In genomic region chr8:127064361-127065112, GRCm38 (mm10) we compare ENCODE assay signal across 9 mouse cellular contexts. TPM values are rescaled to one million over a fixed set of nuclear protein-coding genes. Genes with fewer than 3 reads are reported as not detected.
DNase-seq lines count a peak whose midpoint lies in the region; ATAC-seq and TF ChIP-seq lines count a peak whose summit lies in the region.
"Had no signal": no experiment of that assay in that cellular context is flagged by ENCODE, and none has a peak within 500 bp of the region (broad histone marks: within the 10 kb centered on the region; RNA-seq: fewer than 3 reads in every experiment).

No protein-coding gene starts in this region.

- peak overlapping the region; percentile 58 for H3K4me3 ChIP-seq in erythroblast, embryonic 14.5 days (replicated peaks)
- H3K4me3 ChIP-seq in intestine, embryonic 14.5 days (ENCODE audit: low read depth, low read length): peak overlapping the region; percentile 78
- H3K4me3 ChIP-seq in limb, embryonic 13.5 days: peak overlapping the region; percentile 95
- peak overlapping the region; percentile 96 for H3K4me3 ChIP-seq in midbrain, embryonic 15.5 days
- H3K4me3 ChIP-seq in stomach, postnatal 0 days (ENCODE audit: low read depth, low read length): peak overlapping the region; percentile 96

- ATAC-seq in erythroblast, adult 5-6 weeks (replicated peaks; ENCODE audit: low FRiP score, poor library complexity, severe bottlenecking): no peak
- ATAC-seq in intestine, embryonic 14.5 days (replicated peaks; ENCODE audit: low FRiP score, low TSS enrichment, low read depth): peak; percentile 56
- peak; percentile 69 for ATAC-seq in limb, embryonic 13.5 days (ENCODE audit: low FRiP score, low read depth)
- peak; percentile 76 for ATAC-seq in midbrain, embryonic 15.5 days (replicated peaks)
- ATAC-seq in stomach, postnatal 0 days (ENCODE audit: low FRiP score, low TSS enrichment): peak; percentile 60

- peak overlapping the region; percentile 96 for H3K9ac ChIP-seq in intestine, embryonic 14.5 days (ENCODE audit: low read length)
- peak overlapping the region; percentile 99 for H3K9ac ChIP-seq in limb, embryonic 13.5 days
- H3K9ac ChIP-seq in midbrain, embryonic 15.5 days: peak overlapping the region; percentile 87
- peak overlapping the region; percentile 96 for H3K9ac ChIP-seq in stomach, postnatal 0 days (ENCODE audit: low read length)

- no peaks in the 10 kb centered on the region; the same call in 1 of the 2 replicates for H3K9me3 ChIP-seq in erythroblast, embryonic 14.5 days (ENCODE audit: control insufficient read depth, low read length)
- H3K9me3 ChIP-seq in intestine, embryonic 14.5 days (ENCODE audit: control insufficient read depth, low read length): no peaks in the 10 kb centered on the region
- H3K9me3 ChIP-seq in limb, embryonic 13.5 days: no peaks in the 10 kb centered on the region
- H3K9me3 ChIP-seq in midbrain, embryonic 15.5 days: no peaks in the 10 kb centered on the region
- H3K9me3 ChIP-seq in stomach, postnatal 0 days (ENCODE audit: control insufficient read depth, low read length): no peaks in the 10 kb centered on the region

- peak; percentile 69 for DNase-seq in embryo, embryonic 10.5 days (ENCODE audit: low spot score)
- peak; percentile 23 to 53 for DNase-seq in gastrocnemius, postnatal 36 days
- DNase-seq in intestine, embryonic 14.5 days (ENCODE audit: low spot score): no peak
- peak; percentile 71 for DNase-seq in stomach, postnatal 0 days (ENCODE audit: low spot score)

- WGBS in intestine, embryonic 14.5 days: under 1% methylated on average over 76 of the region's 80 CpGs
- WGBS in limb, embryonic 13.5 days: under 1% methylated on average over 80 of the region's 80 CpGs
- WGBS in midbrain, embryonic 15.5 days: 1% methylated on average over 58 of the region's 80 CpGs
- WGBS in stomach, postnatal 0 days: 1% methylated on average over 61 of the region's 80 CpGs

- H3K4me1 ChIP-seq in erythroblast, embryonic 14.5 days (ENCODE audit: control insufficient read depth): no peaks in the 10 kb centered on the region
- peaks cover 33% of the 10 kb centered on the region for H3K4me1 ChIP-seq in intestine, embryonic 14.5 days (replicated peaks; ENCODE audit: control insufficient read depth, insufficient read depth, low read length)
- peaks cover 46% of the 10 kb centered on the region for H3K4me1 ChIP-seq in limb, embryonic 13.5 days
- peaks cover 27% of the 10 kb centered on the region for H3K4me1 ChIP-seq in midbrain, embryonic 15.5 days
- peaks cover 4% of the 10 kb centered on the region for H3K4me1 ChIP-seq in stomach, postnatal 0 days (replicated peaks; ENCODE audit: control insufficient read depth, insufficient read depth)

- H3K27me3 ChIP-seq in erythroblast, embryonic 14.5 days (ENCODE audit: control insufficient read depth): peaks cover 46% of the 10 kb centered on the region
- no peaks in the 10 kb centered on the region for H3K27me3 ChIP-seq in intestine, embryonic 14.5 days (replicated peaks; ENCODE audit: control insufficient read depth, insufficient read depth, low read length)
- H3K27me3 ChIP-seq in limb, embryonic 13.5 days: no peaks in the 10 kb centered on the region
- H3K27me3 ChIP-seq in midbrain, embryonic 15.5 days (replicated peaks): no peaks in the 10 kb centered on the region
- no peaks in the 10 kb centered on the region for H3K27me3 ChIP-seq in stomach, postnatal 0 days (ENCODE audit: control insufficient read depth, insufficient read depth, low read length)

- intact Hi-C loops in gastrocnemius, postnatal 36 days (cut with DNase I): loop anchor here (2.0 to 5.0 kb wide), 3 partner anchors 72 to 113 kb away; no protein-coding TSS in a partner anchor

- no peaks in the 10 kb centered on the region for H3K36me3 ChIP-seq in erythroblast, embryonic 14.5 days (ENCODE audit: control insufficient read depth)
- no peaks in the 10 kb centered on the region for H3K36me3 ChIP-seq in intestine, embryonic 14.5 days (ENCODE audit: control insufficient read depth, insufficient read depth, low read length)
- H3K36me3 ChIP-seq in limb, embryonic 13.5 days: no peaks in the 10 kb centered on the region
- H3K36me3 ChIP-seq in midbrain, embryonic 15.5 days (replicated peaks): no peaks in the 10 kb centered on the region
- H3K36me3 ChIP-seq in stomach, postnatal 0 days (ENCODE audit: control insufficient read depth, insufficient read depth, low read length): no peaks in the 10 kb centered on the region

- H3K4me2 ChIP-seq in intestine, embryonic 14.5 days (ENCODE audit: low read length): peak overlapping the region; percentile 75
- H3K4me2 ChIP-seq in limb, embryonic 13.5 days (replicated peaks): peak overlapping the region; percentile 74
- H3K4me2 ChIP-seq in midbrain, embryonic 15.5 days: peak overlapping the region; percentile 79
- H3K4me2 ChIP-seq in stomach, postnatal 0 days (replicated peaks; ENCODE audit: low read depth): peak overlapping the region; percentile 80

- peak overlapping the region; percentile 99 for H3K27ac ChIP-seq in intestine, embryonic 14.5 days (ENCODE audit: low read depth)
- H3K27ac ChIP-seq in limb, embryonic 13.5 days: peak overlapping the region; percentile 98
- H3K27ac ChIP-seq in midbrain, embryonic 15.5 days: peak overlapping the region; percentile 94
- H3K27ac ChIP-seq in stomach, postnatal 0 days (replicated peaks): peak overlapping the region; percentile 98

- no peak for TF ChIP-seq EP300 in stomach, postnatal 0 days (optimal IDR thresholded peaks at IDR 0.05)

- TF ChIP-seq CTCF in stomach, postnatal 0 days (IDR thresholded peaks at IDR 0.05; ENCODE audit: low read depth): no peak

RNA-seq across cellular contexts. Expression of gene Pard3, which starts 0.8 kb away (rescaled TPM):
- 0.02 TPM in 1 of 2 replicates, not detected in the other for polyA plus RNA-seq in erythroblast, embryonic 14.5 days (2012)
- 1.5 and 2.7 TPM in 2 replicates for total RNA-seq in erythroblast, adult 5-6 weeks (2015; ENCODE audit: low replicate concordance)
- total RNA-seq in erythroblast, adult 5-6 weeks (2017; ENCODE audit: low replicate concordance): 4.2 and 5.8 TPM in 2 replicates
- 10 to 100 TPM; 25.8 to 27.3 TPM for total RNA-seq in gastrocnemius, postnatal 36 days (2021)
- polyA plus RNA-seq in intestine, embryonic 14.5 days (2014; fragmentation: Nextera tagmentation; extraction: Ambion mirVana): 33.4 and 36.6 TPM in 2 replicates
- polyA plus RNA-seq in limb, embryonic 13.5 days (2015; fragmentation: Nextera tagmentation; extraction: Ambion mirVana): 33.2 and 35.0 TPM in 2 replicates
- polyA plus RNA-seq in midbrain, embryonic 15.5 days (2015; fragmentation: Nextera tagmentation; extraction: Ambion mirVana): 20.1 and 21.6 TPM in 2 replicates
- polyA plus RNA-seq in stomach, postnatal 0 days (2015; fragmentation: Nextera tagmentation; extraction: Ambion mirVana): 30.0 and 33.2 TPM in 2 replicates
- total RNA-seq: hematopoietic stem cell, adult 5-6 weeks had no signal

Comparison
In these comparisons a context has a peak if more than half of its experiments do, and no peak if none do; other contexts are left out.
1. RNA of gene Pard3, which starts 0.8 kb away (polyA plus RNA-seq): 33.4 to 36.6 TPM in intestine, embryonic 14.5 days, 33.2 to 35.0 TPM in limb, embryonic 13.5 days, 30.0 to 33.2 TPM in stomach, postnatal 0 days and 20.1 to 21.6 TPM in midbrain, embryonic 15.5 days; 0.02 TPM in erythroblast, embryonic 14.5 days; every median in the first group is over 10 times any median in the second.
2. Peak in every context shown above with its lines, with median percentiles within 50 percentile points of each other: H3K4me3 ChIP-seq, H3K27ac ChIP-seq, H3K4me2 ChIP-seq and H3K9ac ChIP-seq.